Mouse (Mus musculus): ENCODE measurements at regions not wholly inside any gene's neighbourhood (a gene's known extent, or its start where the extent isn't known, plus 50 kb on each side); places are given as distances from the start of the nearest gene placed in this dataset.

DNA sequence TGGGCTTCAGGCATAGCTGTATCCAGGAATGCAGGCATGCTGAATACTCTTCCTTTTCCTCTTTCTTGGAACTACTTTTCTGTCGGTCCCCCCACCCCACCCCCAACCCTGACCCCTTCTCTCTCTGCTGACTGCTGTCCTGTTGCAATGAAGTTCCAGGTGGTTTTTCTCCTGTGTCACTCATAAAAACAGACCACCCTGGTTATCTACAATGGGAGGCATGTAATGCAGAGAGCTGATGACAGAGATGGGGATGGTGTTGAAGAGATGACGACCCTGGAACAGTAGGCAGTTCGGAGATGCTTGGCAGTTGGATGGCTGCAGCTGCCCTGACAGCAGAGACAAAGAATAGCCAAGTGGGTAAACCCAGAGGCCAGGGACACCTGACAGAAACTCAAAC, 195.5 kb downstream of the Rybp start:
- no peaks in the 10 kb centered on the region for H3K9me3 ChIP-seq
- no peaks in the 10 kb centered on the region for H3K27me3 ChIP-seq
- 81% methylated on average over 3 of the region's 3 CpGs for WGBS
- no peaks in the 10 kb centered on the region for H3K36me3 ChIP-seq
- no peak overlapping the region for H3K4me2 ChIP-seq
- no peak overlapping the region for H3K9ac ChIP-seq
- H3K4me1 ChIP-seq: peaks cover 5% of the 10 kb centered on the region
- no peak overlapping the region for H3K4me3 ChIP-seq
- no peak overlapping the region for H3K27ac ChIP-seq
- ATAC-seq (ENCODE audit: insufficient number of reproducible peaks, insufficient read depth, low FRiP score, low TSS enrichment, low read depth): no peak

DNA sequence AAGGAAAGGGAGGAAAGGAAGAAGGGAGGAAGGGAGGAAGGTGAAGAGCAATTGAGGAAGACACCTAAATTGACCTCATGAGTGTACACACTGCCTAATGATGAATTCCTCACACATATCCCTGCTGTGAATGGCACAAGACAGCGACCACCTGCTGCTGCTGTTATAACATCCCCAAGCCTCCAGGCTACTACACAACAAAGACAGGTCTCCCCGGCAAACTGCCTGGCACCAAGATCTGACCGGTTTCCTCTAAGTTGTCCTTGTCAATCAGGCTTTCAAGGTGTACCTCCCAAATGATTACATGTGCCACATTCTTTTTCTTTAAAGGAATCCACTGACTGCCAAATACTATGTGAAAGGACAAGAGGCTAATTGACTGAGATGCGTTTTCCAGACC, 198.7 kb downstream of the Rybp start:
- Histone ChIP-seq H3K4me1 (no peaks in the 10 kb centered on the region), H3K27ac (no peak overlapping the region), H3K4me3 (no peak overlapping the region), H3K9ac (no peak overlapping the region), H3K9me3 (no peaks in the 10 kb centered on the region; the same call in 1 of the 2 replicates), H3K27me3 (no peaks in the 10 kb centered on the region), H3K36me3 (no peaks in the 10 kb centered on the region), H3K4me2 (no peak overlapping the region)
- no peak for ATAC-seq (ENCODE audit: insufficient number of reproducible peaks, insufficient read depth, low FRiP score, low TSS enrichment, low read depth)
- 44% methylated on average over 4 of the region's 4 CpGs for WGBS

DNA sequence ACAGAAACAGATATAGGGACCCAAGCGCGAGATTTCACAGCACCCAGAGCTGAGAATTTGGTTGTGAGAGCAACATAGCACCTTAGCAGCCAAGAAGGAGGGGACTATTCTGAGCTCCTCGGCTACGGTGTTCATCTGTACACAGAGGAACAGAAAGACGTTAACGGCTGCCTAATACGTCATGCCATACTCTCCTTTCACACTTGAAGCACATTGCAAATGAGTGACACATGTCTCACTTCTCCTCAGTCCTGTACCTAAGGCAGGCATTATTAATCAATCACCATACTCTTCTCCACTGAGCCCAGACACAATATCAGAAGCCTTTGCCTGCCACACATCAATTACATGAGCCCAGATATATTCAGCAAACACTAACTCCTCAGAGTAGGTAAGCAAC, 200.5 kb downstream of the Rybp start:
- no peak for ATAC-seq (ENCODE audit: insufficient number of reproducible peaks, insufficient read depth, low FRiP score, low TSS enrichment, low read depth)
- WGBS: 77% methylated on average over 7 of the region's 7 CpGs
- no peaks in the 10 kb centered on the region for H3K4me1 ChIP-seq
- H3K4me3 ChIP-seq: no peak overlapping the region
- H3K27ac ChIP-seq: no peak overlapping the region
- no peaks in the 10 kb centered on the region for H3K36me3 ChIP-seq
- H3K9me3 ChIP-seq: no peaks in the 10 kb centered on the region; the same call in 1 of the 2 replicates
- H3K27me3 ChIP-seq: no peaks in the 10 kb centered on the region
- H3K4me2 ChIP-seq: no peak overlapping the region
- H3K9ac ChIP-seq: no peak overlapping the region

DNA sequence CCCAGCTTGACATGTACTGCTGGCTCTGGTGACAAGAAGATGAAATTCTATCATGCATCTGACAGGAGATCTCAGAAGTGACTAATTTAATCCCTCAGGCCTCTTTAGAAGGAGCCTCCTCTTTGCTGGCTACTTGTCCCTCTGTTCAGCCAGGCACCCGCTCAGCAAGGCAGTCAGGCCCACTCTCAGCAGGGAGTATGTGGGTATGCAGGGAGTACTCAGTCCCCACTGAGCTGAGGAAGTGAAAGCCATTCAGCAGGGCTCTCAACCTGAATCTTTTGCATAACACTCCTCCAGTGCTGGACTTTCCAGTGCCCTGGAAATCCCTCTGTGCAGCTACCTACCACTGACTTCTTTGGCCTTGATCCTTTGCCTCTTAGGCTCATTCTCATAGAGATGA, 201.3 kb downstream of the Rybp start:
- no peak for ATAC-seq (ENCODE audit: insufficient number of reproducible peaks, insufficient read depth, low FRiP score, low TSS enrichment, low read depth)
- Histone ChIP-seq H3K36me3 (no peaks in the 10 kb centered on the region), H3K9me3 (no peaks in the 10 kb centered on the region; the same call in 1 of the 2 replicates), H3K27ac (no peak overlapping the region), H3K4me3 (no peak overlapping the region), H3K27me3 (no peaks in the 10 kb centered on the region), H3K4me2 (no peak overlapping the region), H3K9ac (no peak overlapping the region), H3K4me1 (no peaks in the 10 kb centered on the region)
- WGBS: 32% methylated on average over 1 of the region's 1 CpGs

DNA sequence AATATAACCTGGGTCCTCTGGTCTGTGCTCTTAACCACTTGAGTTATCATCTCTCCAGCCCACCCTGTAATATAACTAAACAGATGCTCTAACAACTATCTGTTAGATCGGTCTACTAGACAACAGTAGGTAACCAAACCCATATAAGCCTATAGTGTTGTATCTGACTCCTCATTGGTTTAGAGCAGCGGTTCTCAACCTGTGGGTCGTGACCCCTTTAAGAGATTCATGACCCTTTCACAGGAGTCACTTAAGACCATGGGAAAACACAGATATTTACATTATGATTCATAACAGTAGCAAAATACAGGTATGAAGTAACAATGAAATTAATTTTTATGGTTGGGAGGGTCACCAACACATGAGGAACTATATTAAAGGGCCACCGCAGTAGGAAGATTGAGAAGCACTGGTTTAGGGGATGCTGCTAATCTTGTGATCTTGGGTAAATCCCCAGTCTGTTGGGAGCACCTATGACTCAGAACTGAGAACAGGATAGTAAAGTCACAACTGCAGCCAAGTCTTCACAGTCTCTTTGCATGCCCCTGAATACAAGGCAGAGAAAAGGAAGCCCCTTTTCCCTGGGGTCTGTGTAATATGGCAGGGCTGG, 203.3 kb downstream of the Rybp start:
- Histone ChIP-seq H3K4me3 (no peak overlapping the region), H3K4me2 (no peak overlapping the region), H3K36me3 (no peaks in the 10 kb centered on the region), H3K9me3 (no peaks in the 10 kb centered on the region; the same call in 1 of the 2 replicates), H3K27me3 (no peaks in the 10 kb centered on the region), H3K27ac (no peak overlapping the region), H3K9ac (no peak overlapping the region), H3K4me1 (peaks cover 7% of the 10 kb centered on the region)
- no peak for ATAC-seq (ENCODE audit: insufficient number of reproducible peaks, insufficient read depth, low FRiP score, low TSS enrichment, low read depth)
- 93% methylated on average over 4 of the region's 4 CpGs for WGBS

DNA sequence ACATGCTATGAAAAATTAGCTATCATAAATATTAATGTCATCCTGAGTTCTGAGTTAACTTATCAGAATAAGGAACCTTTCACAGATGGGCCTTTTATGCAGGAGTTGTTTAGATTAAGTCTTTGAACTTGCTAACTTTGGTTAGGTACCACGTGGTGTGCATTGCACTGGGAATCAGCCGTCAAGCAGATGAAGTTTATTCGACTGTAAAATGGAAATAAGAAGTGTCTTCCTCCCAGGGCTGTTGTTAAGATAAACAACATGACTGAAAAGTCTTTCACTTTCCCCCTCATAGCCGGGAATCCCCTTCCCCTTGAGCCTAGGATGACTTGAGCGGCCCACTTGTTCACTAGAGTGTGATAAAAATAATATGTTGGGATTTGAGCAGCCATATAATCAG, 204.2 kb downstream of the Rybp start:
- Histone ChIP-seq H3K27me3 (no peaks in the 10 kb centered on the region), H3K4me3 (no peak overlapping the region), H3K9me3 (no peaks in the 10 kb centered on the region; the same call in 1 of the 2 replicates), H3K4me1 (peaks cover 7% of the 10 kb centered on the region), H3K9ac (no peak overlapping the region), H3K4me2 (no peak overlapping the region), H3K36me3 (no peaks in the 10 kb centered on the region), H3K27ac (no peak overlapping the region)
- no peak for ATAC-seq (ENCODE audit: insufficient number of reproducible peaks, insufficient read depth, low FRiP score, low TSS enrichment, low read depth)
- 73% methylated on average over 5 of the region's 5 CpGs for WGBS

DNA sequence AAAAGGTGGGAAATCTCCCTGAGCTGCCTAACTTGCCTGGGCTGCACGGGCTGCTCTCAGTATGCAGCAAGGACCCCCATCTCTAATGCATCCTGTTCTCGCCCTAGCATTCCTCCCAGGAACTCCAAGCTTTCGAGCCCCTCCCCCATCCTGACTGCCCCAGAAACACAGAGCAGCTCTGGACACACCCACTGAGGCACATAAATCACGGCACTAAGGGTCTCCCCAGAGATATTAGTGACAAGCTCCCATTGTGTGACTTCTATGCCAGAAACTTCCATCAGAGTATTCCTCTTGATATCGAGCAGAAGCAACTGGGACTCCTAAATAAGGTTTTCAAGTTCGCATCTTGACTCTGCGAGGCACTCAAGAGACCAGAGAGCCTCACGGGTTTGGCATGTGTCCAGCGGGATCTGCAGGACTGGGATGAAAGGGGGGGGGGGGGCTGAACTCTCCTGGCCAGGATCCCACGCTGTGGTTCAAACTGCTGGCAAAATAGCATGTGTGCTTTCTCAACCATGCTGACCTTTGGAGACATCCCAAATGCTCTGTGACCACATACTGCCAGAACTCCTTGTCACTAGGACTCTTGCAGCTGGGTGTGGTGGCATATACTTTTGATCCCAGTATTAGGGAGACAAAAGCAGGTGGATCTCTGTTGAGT, 212.5 kb downstream of the Rybp start:
- WGBS: 14% methylated on average over 10 of the region's 10 CpGs
- Histone ChIP-seq H3K36me3 (no peaks in the 10 kb centered on the region), H3K4me1 (peaks cover 32% of the 10 kb centered on the region), H3K9me3 (no peaks in the 10 kb centered on the region), H3K27me3 (no peaks in the 10 kb centered on the region), H3K4me2 (peak overlapping the region; percentile 20; the same call in 1 of the 2 replicates), H3K9ac (0 out of 2 replicates have a peak overlapping the region, but pooled peaks have one; percentile 17), H3K4me3 (no peak overlapping the region), H3K27ac (peak overlapping the region; percentile 51)
- ATAC-seq (ENCODE audit: insufficient number of reproducible peaks, insufficient read depth, low FRiP score, low TSS enrichment, low read depth): no peak; the same call in 1 of the 2 replicates

DNA sequence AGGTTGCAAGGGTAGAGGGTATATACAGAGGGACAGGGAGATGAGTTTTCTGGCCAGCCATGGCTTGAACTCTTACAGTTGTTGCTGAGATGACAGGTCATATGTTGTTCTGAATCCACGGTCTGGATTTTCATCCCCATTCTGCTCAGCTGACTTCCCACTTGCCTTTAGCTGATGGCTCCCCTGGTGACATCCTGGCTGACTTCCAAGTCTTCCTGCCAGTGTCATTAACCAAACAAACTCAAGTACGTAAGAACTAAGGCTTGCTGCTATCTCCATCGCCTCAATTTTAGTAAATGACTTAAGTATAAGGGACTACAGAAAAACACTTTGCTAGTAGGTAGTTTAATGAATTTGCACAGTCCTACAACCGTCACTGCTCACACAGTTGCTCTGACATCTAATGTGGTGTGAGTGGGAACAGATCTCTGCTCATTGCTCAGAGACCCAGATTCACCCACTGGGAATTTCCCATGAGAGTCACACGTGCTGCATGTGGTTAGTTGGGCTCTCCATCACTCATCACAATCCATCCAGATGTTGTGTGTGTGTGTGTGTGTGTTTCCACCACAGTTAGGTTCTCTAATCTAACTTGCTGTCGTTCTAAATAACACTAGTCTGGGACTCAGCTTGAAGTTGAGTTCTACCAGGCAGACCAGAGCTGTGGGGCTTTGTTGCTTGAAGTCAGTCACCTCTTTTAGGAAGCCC, 214.9 kb downstream of the Rybp start:
- no peaks in the 10 kb centered on the region for H3K27me3 ChIP-seq
- H3K27ac ChIP-seq: no peak overlapping the region
- H3K9ac ChIP-seq: no peak overlapping the region
- ATAC-seq (ENCODE audit: insufficient number of reproducible peaks, insufficient read depth, low FRiP score, low TSS enrichment, low read depth): no peak
- no peak overlapping the region for H3K4me2 ChIP-seq
- no peak overlapping the region for H3K4me3 ChIP-seq
- H3K4me1 ChIP-seq: peaks cover 26% of the 10 kb centered on the region
- no peaks in the 10 kb centered on the region for H3K36me3 ChIP-seq
- WGBS: 61% methylated on average over 6 of the region's 6 CpGs
- no peaks in the 10 kb centered on the region for H3K9me3 ChIP-seq

DNA sequence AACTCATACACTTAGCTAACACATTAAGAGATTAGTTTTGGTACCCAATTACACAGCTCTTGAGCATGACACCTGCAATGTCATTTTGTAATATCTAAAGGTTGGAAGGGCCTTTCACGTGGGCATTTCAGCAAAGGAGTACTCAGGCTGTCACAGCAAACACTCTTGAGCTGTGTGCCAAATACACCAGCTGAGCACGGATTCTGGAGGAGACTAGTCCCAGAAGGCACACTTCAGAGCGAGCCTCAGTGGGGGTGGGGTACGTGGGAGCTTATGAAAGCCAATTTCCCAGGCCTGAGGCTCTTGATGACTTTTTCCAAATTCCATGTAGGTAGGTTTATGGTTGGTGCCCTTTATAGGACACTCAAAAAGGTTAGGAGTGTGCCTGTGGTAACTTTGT, 218.1 kb downstream of the Rybp start:
- Histone ChIP-seq H3K4me3 (no peak overlapping the region), H3K36me3 (no peaks in the 10 kb centered on the region), H3K4me2 (no peak overlapping the region), H3K27ac (no peak overlapping the region), H3K4me1 (0 out of 2 replicates have a peak, but pooled peaks cover 11% of the 10 kb centered on the region), H3K9me3 (no peaks in the 10 kb centered on the region), H3K27me3 (no peaks in the 10 kb centered on the region), H3K9ac (no peak overlapping the region)
- WGBS: 63% methylated on average over 4 of the region's 4 CpGs
- ATAC-seq (ENCODE audit: insufficient number of reproducible peaks, insufficient read depth, low FRiP score, low TSS enrichment, low read depth): no peak

DNA sequence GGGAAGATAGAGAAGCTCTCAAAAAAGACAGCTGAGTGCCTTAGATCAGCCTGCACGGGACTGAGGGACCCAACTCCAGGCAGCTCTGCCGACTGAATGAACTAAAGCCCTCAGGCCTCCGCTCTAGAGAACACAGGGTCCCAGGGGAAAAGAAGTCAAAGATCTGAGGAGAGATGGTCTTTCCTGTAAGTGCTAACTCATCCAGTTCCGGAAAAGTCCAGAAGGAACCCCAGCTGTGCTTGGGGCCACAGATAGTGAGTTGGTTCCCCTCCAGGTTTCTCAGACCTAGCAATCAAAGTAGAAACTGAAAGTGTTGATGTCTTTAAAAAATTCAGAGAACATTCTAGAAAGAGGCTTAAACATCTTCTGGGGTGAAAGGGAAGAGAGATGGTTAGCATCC, 220.0 kb downstream of the Rybp start:
- 78% methylated on average over 4 of the region's 4 CpGs for WGBS
- ATAC-seq (ENCODE audit: insufficient number of reproducible peaks, insufficient read depth, low FRiP score, low TSS enrichment, low read depth): no peak
- H3K27me3 ChIP-seq: no peaks in the 10 kb centered on the region
- H3K4me3 ChIP-seq: no peak overlapping the region
- H3K4me2 ChIP-seq: no peak overlapping the region
- H3K36me3 ChIP-seq: no peaks in the 10 kb centered on the region
- no peaks in the 10 kb centered on the region for H3K4me1 ChIP-seq
- H3K27ac ChIP-seq: no peak overlapping the region
- no peaks in the 10 kb centered on the region for H3K9me3 ChIP-seq
- no peak overlapping the region for H3K9ac ChIP-seq

DNA sequence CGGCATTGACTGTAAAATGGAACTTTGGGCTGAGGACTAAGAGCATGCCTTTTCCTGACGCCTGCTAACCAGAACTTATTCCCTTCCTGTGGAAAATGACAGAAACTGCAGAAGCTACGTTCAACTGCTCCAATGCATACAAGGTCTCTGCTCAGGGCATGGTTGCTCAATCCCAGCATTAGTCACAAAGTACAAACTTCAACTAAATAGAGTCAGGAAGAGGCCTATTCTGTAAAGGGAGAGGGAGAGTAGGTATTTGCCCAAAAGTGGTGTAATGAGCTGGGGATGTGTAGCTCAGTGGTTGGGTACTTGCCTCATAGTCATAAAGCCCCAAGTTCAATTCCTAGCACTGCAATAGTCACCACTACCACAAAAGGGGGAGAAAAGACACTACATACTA, 221.7 kb downstream of the Rybp start:
- H3K9me3 ChIP-seq: no peaks in the 10 kb centered on the region
- H3K27ac ChIP-seq: no peak overlapping the region
- no peaks in the 10 kb centered on the region for H3K27me3 ChIP-seq
- H3K9ac ChIP-seq: no peak overlapping the region
- no peak overlapping the region for H3K4me2 ChIP-seq
- H3K4me1 ChIP-seq: no peaks in the 10 kb centered on the region
- no peak for ATAC-seq (ENCODE audit: insufficient number of reproducible peaks, insufficient read depth, low FRiP score, low TSS enrichment, low read depth)
- H3K4me3 ChIP-seq: no peak overlapping the region
- H3K36me3 ChIP-seq: no peaks in the 10 kb centered on the region
- WGBS: 86% methylated on average over 3 of the region's 3 CpGs

DNA sequence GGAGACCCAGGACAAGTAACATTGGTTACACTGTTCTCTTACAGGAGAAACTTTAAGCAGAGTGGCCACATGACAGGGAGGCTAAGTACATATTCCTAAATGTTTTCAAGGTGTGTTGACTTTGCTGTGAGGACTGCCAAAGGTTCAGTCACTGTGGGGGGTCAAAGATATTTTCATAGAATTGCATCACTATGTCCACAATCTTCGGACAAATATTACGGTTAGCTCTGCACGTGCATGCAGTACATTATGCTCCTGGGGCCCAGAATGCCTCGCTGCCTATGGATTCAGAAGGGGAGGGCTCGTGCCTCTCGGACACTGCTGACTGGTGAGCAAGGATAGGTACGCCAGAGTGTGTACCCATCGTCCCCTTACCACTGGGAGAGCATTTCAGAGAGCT, 224.3 kb downstream of the Rybp start:
- H3K27me3 ChIP-seq: no peaks in the 10 kb centered on the region
- H3K9me3 ChIP-seq: no peaks in the 10 kb centered on the region
- no peak overlapping the region for H3K4me2 ChIP-seq
- H3K36me3 ChIP-seq: no peaks in the 10 kb centered on the region
- H3K4me3 ChIP-seq: no peak overlapping the region
- WGBS: 86% methylated on average over 8 of the region's 8 CpGs
- H3K9ac ChIP-seq: no peak overlapping the region
- no peak overlapping the region for H3K27ac ChIP-seq
- no peak for ATAC-seq (ENCODE audit: insufficient number of reproducible peaks, insufficient read depth, low FRiP score, low TSS enrichment, low read depth)
- H3K4me1 ChIP-seq: peaks cover 7% of the 10 kb centered on the region
